Mouse (Mus musculus) c-Kit-positive CD71-negative TER-119-negative erythroid progenitor cells, embryonic 14.5 days (primary cell): ENCODE results near the gene Mthfd2.

Source experiments
- DNase-seq: peaks from one replicate; pipeline ENCODE4 v3.0.0-alpha.2; 2013; ENCODE audit warnings: low read depth

The Mthfd2 gene

DNA sequence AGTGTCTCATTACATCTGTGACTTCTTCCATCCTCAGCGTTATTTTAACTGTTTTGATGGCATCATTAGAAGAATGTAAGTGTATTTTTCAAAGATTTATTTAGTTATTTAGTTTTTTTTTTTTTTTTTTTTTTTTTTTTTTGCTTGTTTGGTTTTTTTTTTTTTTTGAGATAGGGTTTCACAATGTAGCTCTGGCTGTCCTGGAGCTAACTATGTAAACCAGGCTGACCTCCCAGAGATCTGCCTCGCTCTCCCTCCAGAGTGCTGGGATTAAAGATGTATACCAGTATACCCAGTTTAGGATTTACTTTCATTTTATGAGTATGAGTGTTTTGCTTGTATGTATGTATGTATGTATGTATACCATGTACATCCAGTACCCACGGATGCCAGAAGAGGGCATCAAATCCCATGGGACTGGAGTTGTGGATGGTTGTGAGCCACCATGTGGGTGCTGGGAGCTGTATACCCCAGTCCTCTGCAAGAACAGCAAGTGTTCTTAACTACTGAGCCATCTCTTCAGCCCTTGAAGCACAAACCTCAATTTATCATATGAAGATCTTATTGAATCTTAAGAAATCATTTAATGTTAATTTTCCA, 2.0 kb upstream of the Mthfd2 start:
- no peak for DNase-seq

- no peak for DNase-seq
Measured at GRCm38 (mm10) chr6:83326761-83327160, 1.1 kb upstream of the Mthfd2 start.

GRCm38 (mm10) chr6:83326394-83326736, 657 bp upstream of the Mthfd2 start:
- no peak for DNase-seq

DNA sequence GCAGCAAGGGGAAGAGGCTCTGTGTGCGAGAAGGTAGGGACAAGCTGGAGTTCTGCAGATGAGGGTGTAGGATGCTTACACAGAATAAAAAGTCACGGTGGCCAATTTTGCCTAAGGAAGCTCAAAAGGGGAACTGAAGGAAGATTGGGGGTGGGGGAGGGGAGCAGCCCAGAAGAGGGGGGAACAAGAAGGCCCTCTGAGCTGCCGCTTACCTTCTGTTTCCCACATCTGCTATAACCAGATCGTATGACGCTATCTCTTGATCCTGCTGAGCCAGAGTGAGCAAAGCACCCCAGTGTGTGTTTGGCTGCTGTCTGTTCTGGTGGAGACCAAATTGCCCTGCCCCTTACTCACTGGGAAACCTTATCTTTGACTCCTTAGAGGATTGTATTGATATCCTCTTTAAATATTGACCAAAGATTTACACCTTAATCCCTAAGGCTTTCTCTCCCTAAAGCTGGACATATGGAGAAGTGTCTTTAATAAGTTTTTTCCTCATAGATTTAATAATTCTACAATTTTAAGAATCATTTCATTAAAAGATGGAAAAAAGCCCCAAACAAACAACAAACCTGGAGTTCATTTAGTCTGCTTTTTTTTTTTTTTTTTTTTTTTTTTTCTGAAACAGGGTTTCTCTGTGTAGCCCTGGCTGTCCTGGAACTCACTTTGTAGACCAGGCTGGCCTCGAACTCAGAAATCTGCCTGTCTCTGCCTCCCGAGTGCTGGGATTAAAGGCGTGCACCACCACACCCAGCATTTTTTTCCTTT, 1.9 kb downstream of the Mthfd2 start:
- DNase-seq, result peak; percentile 49

DNA sequence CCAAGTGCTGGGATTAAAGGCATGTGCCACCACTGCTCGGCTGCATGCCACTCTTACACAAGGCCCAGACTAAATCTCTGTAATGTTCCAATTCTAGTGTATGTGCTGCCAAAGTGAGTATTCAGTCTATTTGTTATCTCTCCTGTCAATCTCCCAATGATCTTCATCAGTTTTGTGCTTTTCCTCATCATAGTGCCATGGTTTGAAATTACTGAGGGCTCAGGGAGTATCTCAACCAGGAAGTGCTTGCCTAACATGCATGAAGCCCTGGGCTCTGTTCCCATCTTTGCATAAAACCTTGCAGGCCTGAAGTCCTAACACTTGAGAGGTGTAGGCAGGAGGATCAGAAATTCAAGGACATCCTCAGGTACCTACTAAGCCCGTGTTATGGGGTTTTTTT, 2.9 kb downstream of the Mthfd2 start:
- DNase-seq, result no peak

DNA sequence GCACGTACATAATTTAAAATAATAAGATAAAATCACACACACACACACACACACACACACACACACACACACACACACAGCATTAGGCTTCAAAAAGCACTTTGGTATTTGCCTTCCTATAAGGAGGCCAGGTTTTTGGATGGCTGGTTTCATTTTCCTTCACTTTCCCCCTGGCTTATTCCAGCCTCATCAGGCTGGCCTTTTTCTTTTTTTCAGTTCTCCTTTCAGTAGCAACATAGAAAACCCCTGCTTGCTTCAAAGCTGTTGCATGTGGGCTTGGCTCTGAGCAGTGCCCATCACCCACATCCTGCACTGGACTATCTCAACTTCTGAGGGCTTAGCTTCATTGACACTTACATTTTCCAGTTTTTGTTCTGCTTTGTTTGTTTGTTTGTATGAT, 3.8 kb downstream of the Mthfd2 start:
- DNase-seq, result no peak

DNA sequence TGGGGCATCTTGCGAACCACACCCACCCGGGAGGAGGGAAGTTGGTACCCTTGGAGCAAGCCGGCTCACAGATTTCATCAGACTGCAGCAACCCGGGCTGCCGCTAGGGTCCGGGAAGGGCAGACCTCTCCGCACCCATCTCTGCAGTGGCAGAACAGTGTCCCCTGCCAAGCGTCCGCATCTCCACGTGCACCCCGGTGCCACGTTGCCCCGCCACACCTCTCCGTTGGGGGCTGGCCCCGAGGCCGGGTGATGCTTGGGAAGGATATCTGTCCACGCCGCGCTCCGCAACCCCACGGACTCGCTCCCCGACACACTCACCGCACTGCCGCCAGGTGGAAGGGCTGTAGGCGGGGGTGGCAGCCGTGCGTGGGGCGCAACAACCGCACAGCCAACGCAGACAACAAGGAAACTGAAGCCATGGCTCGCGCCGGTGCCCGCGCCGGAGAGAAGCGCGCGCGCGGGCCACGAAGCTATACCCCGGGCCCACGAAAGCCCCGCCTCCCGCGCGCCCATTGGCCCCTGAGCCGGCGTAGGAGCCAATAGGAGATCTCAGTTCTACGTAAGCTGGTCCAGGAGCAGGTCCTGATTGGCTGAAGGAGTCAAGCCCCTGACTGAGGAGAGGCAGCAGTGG, 8.5 kb downstream of the Mthfd2 start:
- peak; percentile 79 for DNase-seq

- no peak for DNase-seq
Measured at GRCm38 (mm10) chr6:83316022-83316421, 9.7 kb downstream of the Mthfd2 start.

- no peak for DNase-seq
Measured at GRCm38 (mm10) chr6:83315293-83315692, 10.4 kb downstream of the Mthfd2 start.

DNA sequence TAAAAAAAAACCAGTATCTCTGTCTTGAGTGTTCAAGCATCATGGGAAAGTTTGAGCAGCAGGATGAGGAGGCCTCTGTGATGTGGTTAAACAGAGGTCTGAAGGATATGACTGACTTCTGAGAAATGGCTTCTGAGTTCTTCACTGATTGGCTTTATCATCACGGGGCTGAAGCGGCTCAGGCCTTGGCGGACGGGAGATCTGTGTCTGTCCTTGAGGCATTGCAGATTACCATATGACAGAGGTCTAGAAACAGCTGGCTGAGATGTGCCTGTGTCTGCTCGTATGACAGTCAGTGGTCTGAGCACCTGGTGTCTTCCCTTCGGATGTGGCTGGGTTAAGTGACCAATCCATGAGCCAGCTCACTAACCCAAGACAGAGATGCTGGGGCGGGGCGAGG, 13.2 kb downstream of the Mthfd2 start:
- no peak for DNase-seq

DNA sequence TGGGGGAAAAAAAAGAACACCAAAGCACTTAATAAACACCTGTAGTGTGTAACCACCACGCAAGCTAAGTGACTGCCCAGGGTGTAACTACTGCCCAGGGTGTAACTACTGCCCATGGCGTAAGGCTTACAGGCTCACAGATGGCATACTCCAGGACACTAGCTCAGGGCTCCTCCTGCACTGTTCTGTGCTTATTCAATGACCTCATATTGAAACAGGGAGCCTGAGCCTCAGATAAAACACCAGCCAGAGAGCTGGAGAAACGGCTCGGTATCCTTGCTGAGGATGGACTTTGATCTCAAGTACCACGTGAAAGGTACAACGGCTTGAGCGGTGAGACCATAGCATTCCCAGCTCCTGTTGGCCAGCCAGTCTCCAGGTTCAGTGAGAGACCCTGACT, 13.7 kb downstream of the Mthfd2 start:
- no peak for DNase-seq

DNA sequence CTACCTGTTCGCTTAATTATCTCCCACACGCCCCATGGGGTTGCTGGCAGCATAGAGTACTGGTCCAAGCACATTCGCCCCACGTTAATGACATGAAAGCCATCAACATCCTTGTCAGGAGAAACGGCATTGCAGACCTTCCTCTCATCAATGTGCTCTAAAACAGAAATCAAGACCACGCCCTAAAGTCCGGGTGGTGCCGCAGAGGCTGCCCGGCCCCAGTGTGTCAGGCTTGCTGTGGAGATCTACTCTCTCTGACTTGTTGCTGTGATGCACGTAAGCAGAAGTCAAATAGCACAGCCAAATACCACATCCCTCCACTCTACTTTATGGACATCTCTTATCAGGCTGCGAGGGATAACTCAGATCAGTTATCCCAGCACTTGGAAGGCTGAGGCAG, 14.5 kb downstream of the Mthfd2 start:
- DNase-seq, result no peak

DNA sequence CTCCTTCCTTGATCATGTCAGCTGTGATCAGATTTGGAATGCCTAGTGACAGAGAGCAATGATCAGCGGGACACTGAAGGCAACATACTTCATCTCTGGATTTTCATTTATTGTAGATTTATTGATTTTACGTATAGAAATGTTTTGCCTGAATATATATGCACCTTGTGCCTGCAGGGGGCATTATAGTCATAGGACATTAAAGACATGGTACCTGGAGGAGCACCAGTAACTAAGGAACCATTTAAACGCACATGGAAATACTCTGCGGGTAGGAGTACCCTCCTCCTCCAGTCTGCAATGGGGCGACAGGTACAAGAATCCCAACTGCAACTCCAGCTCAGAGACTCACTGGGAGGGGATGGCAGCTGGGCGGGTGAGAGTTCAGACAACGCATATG, 16.7 kb downstream of the Mthfd2 start:
- no peak for DNase-seq

DNA sequence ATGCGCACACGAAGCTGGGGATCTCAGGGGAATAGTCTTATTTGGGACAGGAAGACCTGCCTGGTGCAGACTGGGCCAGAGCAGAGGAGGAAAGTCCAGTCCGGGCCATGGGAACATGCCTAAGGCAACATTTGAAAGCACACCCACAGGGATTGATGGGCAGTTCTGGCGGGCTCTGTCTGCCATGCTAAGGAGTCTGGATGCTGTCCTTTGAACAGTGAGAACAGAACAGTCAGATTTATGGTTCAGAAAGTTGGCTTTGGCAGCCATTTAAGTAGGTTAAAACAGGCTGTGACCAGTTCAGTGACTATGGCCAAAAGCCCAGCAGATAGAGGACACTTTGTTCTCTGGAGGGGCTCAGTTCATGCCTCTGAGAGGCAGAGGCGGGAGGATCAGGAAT, 23.4 kb downstream of the Mthfd2 start:
- no peak for DNase-seq

- no peak for DNase-seq
Measured at GRCm38 (mm10) chr6:83301294-83301693, 24.4 kb downstream of the Mthfd2 start.

DNA sequence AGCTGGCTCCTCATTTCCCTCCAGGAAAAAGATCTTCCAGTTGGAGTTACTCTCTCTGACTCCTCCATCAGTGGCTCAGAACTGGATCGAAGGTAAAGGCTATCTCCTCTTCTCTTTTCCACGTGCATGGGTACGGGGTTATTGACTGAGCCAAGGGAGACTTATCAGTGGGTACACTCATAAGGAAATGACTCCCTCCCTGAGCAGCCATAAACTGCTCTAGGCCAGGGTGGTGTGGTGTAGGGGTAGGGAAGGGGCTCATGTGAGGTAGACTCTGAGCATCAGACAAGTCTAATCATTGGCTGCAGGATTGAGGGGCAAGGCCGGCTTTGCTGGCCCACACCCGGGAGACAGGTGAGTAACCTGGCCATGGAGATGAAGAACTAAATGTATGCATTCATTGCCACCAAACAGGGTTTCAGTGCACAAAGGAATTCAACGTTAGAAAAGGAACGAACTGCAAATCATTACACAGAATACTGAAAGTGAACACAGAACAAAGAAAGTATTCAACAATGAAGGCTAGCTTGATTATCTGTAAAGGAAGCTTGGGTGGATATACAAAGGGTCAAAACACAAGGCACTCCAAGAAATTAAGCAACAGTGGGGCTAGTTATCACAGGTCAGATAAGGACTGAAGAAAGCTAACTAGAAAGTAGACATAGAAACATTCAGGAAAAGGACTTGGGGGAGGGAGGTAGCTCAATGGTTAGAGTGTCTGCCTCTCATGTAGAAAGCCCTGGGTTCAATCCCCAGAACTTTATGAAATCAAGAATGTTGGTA, 25.1 kb downstream of the Mthfd2 start:
- DNase-seq, result no peak

DNA sequence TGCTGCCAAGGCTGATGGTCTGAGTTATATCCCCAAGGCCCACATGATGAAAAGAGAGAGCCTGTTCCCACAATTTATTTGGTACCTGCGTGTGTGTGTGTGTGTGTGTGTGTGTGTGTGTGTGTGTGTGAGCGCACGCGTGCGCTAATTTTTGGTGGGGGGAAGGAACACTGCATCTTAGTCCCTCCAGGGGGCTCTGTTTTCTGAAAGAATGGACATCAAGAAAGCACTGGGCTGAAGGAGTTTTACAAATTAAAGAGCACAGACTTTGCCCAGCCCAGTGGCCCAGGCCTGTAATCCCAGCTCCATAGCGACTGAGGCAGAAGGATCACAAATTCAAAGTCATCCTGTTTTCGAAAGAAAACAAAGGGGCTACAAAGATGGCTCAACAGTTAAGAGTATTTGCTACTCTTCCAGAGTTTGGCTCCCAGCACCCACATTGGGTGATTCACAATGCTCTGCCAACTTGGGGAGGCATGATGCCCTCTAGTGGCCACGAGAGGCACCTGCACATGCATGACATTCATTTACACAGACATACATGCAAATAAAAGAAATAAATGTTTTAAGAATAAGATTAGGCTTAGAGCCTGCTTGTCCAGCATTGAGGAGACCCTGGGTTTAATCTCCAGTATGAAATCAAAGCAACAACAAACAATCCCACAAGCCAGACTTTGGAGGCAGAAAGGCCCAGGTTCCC, 45.3 kb downstream of the Mthfd2 start:
- DNase-seq, result no peak

- DNase-seq, result peak; percentile 47
Measured at GRCm38 (mm10) chr6:83278881-83279280, 46.8 kb downstream of the Mthfd2 start.

- DNase-seq, result no peak
Measured at GRCm38 (mm10) chr6:83277151-83277550, 48.6 kb downstream of the Mthfd2 start.

DNA sequence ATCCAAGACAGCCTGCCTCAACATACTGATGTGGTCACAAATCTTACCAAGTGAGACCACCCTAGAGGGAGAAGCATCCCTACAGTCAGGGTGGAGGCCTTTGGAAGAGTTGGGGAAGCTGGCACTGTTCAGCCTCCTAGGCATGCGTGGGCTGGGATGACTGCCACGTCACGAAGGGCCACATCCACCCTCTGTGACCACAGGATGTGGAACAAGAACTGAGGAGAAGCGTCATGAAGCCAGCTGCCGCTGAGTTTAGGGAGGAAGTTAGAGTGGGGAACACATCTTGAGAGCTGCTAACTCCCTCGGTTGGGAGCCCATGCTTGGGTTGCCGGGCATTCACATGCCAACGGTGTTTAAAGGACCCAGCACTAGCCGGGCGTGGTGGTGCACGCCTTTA, 52.0 kb downstream of the Mthfd2 start:
- no peak for DNase-seq

- DNase-seq, result no peak
Measured at GRCm38 (mm10) chr6:83268144-83269010, 57.3 kb downstream of the Mthfd2 start.
